Mouse (Mus musculus): Measurements from ENCODE around the gene Loxl1.

The Loxl1 gene

GRCm38 (mm10) chr9:58249592-58250192 lies 63.3 kb downstream of the Loxl1 start, which contains the start of gene Pml:
Gene Pml, minus strand, starts transcription at chr9:58249786.
- DNase-seq (ENCODE audit: low read depth, low spot score): no peak

GRCm38 (mm10) chr9:58248746-58249413 lies 64.1 kb downstream of the Loxl1 start:
- no peak for DNase-seq (ENCODE audit: low read depth, low spot score)

GRCm38 (mm10) chr9:58247064-58247759 lies 65.8 kb downstream of the Loxl1 start:
- peak; percentile 43 for DNase-seq (ENCODE audit: low read depth, low spot score)

- no peak for DNase-seq (ENCODE audit: low read depth, low spot score)
Observed at GRCm38 (mm10) chr9:58246083-58246591, 66.8 kb downstream of the Loxl1 start.

- DNase-seq (ENCODE audit: low read depth, low spot score): no peak
Observed at GRCm38 (mm10) chr9:58243696-58244095, 69.3 kb downstream of the Loxl1 start.

GRCm38 (mm10) chr9:58242696-58243095 lies 70.3 kb downstream of the Loxl1 start:
- DNase-seq (ENCODE audit: low read depth, low spot score): no peak

GRCm38 (mm10) chr9:58241780-58242485 lies 71.1 kb downstream of the Loxl1 start:
- no peak for DNase-seq (ENCODE audit: low read depth, low spot score)
